Mouse (Mus musculus): ENCODE results near the gene Cse1l. TPM values are rescaled to one million over a fixed set of nuclear protein-coding genes. Genes with fewer than 3 reads are reported as not detected.

Gene Cse1l
- total RNA-seq, 2 experiments from 2014 or later = 48.7 to 51.4 TPM

GRCm38 (mm10) chr2:166910536-166910935 is 4.7 kb downstream of the Cse1l start:
- DNase-seq (ENCODE audit: low spot score in 2 of 2) = no peak
- H3K4me3 ChIP-seq = no peak overlapping the region
- no peak overlapping the region for H3K27ac ChIP-seq
- no peak for TF ChIP-seq CTCF (conservative IDR thresholded peaks at IDR 0.05)

GRCm38 (mm10) chr2:166923971-166924370 is 18.1 kb downstream of the Cse1l start:
- DNase-seq (ENCODE audit: low spot score in 2 of 2) = no peak
- Histone ChIP-seq H3K27ac (no peak overlapping the region), H3K4me3 (no peak overlapping the region)
- TF ChIP-seq CTCF (conservative IDR thresholded peaks at IDR 0.05) = no peak

GRCm38 (mm10) chr2:166933943-166934342 is 28.1 kb downstream of the Cse1l start:
- H3K4me3 ChIP-seq = no peak overlapping the region
- TF ChIP-seq CTCF (conservative IDR thresholded peaks at IDR 0.05) = no peak
- no peak for DNase-seq (ENCODE audit: low spot score in 2 of 2)
- no peak overlapping the region for H3K27ac ChIP-seq

GRCm38 (mm10) chr2:166934416-166934815 is 28.6 kb downstream of the Cse1l start:
- no peak for TF ChIP-seq CTCF (conservative IDR thresholded peaks at IDR 0.05)
- no peak overlapping the region for H3K27ac ChIP-seq
- DNase-seq (ENCODE audit: low spot score in 2 of 2) = no peak
- no peak overlapping the region for H3K4me3 ChIP-seq

GRCm38 (mm10) chr2:166935582-166935981 is 29.7 kb downstream of the Cse1l start:
- DNase-seq (ENCODE audit: low spot score in 2 of 2) = no peak
- no peak overlapping the region for H3K4me3 ChIP-seq
- no peak overlapping the region for H3K27ac ChIP-seq
- TF ChIP-seq CTCF (conservative IDR thresholded peaks at IDR 0.05) = no peak

GRCm38 (mm10) chr2:166936166-166936565 is 30.3 kb downstream of the Cse1l start:
- DNase-seq (ENCODE audit: low spot score in 2 of 2) = no peak
- no peak overlapping the region for H3K27ac ChIP-seq
- no peak overlapping the region for H3K4me3 ChIP-seq
- no peak for TF ChIP-seq CTCF (conservative IDR thresholded peaks at IDR 0.05)

- TF ChIP-seq CTCF (conservative IDR thresholded peaks at IDR 0.05) = no peak
- no peak overlapping the region for H3K27ac ChIP-seq
- no peak overlapping the region for H3K4me3 ChIP-seq
- DNase-seq (ENCODE audit: low spot score in 2 of 2) = no peak
Observed at GRCm38 (mm10) chr2:166943146-166943545, 37.3 kb downstream of the Cse1l start.

- Histone ChIP-seq H3K27ac (no peak overlapping the region), H3K4me3 (no peak overlapping the region)
- DNase-seq (ENCODE audit: low spot score in 2 of 2) = no peak
- no peak for TF ChIP-seq CTCF (conservative IDR thresholded peaks at IDR 0.05)
Observed at GRCm38 (mm10) chr2:166944346-166944745, 38.5 kb downstream of the Cse1l start.

GRCm38 (mm10) chr2:166945456-166945855 is 39.6 kb downstream of the Cse1l start:
- DNase-seq (ENCODE audit: low spot score in 2 of 2) = no peak
- H3K27ac ChIP-seq = no peak overlapping the region
- no peak overlapping the region for H3K4me3 ChIP-seq
- TF ChIP-seq CTCF (conservative IDR thresholded peaks at IDR 0.05) = peak; percentile 62

GRCm38 (mm10) chr2:166948246-166948645 is 42.4 kb downstream of the Cse1l start:
- H3K4me3 ChIP-seq = no peak overlapping the region
- no peak for DNase-seq (ENCODE audit: low spot score in 2 of 2)
- TF ChIP-seq CTCF (conservative IDR thresholded peaks at IDR 0.05) = no peak
- H3K27ac ChIP-seq = peak overlapping the region; percentile 7; the same call in 1 of the 2 replicates

GRCm38 (mm10) chr2:166948936-166949335 is 43.1 kb downstream of the Cse1l start:
- Histone ChIP-seq H3K4me3 (no peak overlapping the region), H3K27ac (peak overlapping the region; percentile 7; the same call in 1 of the 2 replicates)
- DNase-seq (ENCODE audit: low spot score in 2 of 2) = no peak
- TF ChIP-seq CTCF (conservative IDR thresholded peaks at IDR 0.05) = no peak

- peak in 1 of 2 experiments; percentile 40 for DNase-seq (ENCODE audit: low spot score in 2 of 2)
- peak; percentile 14; the same call in 1 of the 2 replicates for TF ChIP-seq CTCF (conservative IDR thresholded peaks at IDR 0.05)
- Histone ChIP-seq H3K27ac (peak overlapping the region; percentile 24; the same call in 1 of the 2 replicates), H3K4me3 (no peak overlapping the region)
Observed at GRCm38 (mm10) chr2:166950853-166951648, 45.2 kb downstream of the Cse1l start.

GRCm38 (mm10) chr2:166952151-166952550 is 46.3 kb downstream of the Cse1l start:
- peak overlapping the region; percentile 24; the same call in 1 of the 2 replicates for H3K27ac ChIP-seq
- TF ChIP-seq CTCF (conservative IDR thresholded peaks at IDR 0.05) = no peak
- DNase-seq (ENCODE audit: low spot score in 2 of 2) = no peak
- no peak overlapping the region for H3K4me3 ChIP-seq

GRCm38 (mm10) chr2:166956805-166957204 is 51.0 kb downstream of the Cse1l start:
- Histone ChIP-seq H3K4me3 (no peak overlapping the region), H3K27ac (no peak overlapping the region)
- peak; percentile 72 to 80 for DNase-seq (ENCODE audit: low spot score in 2 of 2)
- peak; percentile 83 for TF ChIP-seq CTCF (conservative IDR thresholded peaks at IDR 0.05)
